Comparison of ENCODE assay signal across 30 mouse cellular contexts in genomic region chr3:146616533-146617283, GRCm38 (mm10). TPM values are rescaled to one million over a fixed set of nuclear protein-coding genes. Genes with fewer than 3 reads are reported as not detected.
A peak's percentile ranks its signal among the peaks of the same experiment; 100 is the strongest.
DNase-seq lines count a peak whose midpoint lies in the region; ATAC-seq and TF ChIP-seq lines count a peak whose summit lies in the region.
"Had no signal": no experiment of that assay in that cellular context is flagged by ENCODE, and none has a peak within 500 bp of the region (broad histone marks: within the 10 kb centered on the region; RNA-seq: fewer than 3 reads in every experiment).

No protein-coding gene starts in this region.

- no peak overlapping the region for H3K4me3 ChIP-seq in liver, postnatal 0 days (ENCODE audit: low read depth, low read length)
- H3K4me3 ChIP-seq in liver, embryonic 12.5 days = no peak overlapping the region
- H3K4me3 ChIP-seq in G1E (ENCODE audit: low read depth, low read length) = no peak overlapping the region; the same call in 1 of the 2 replicates
- H3K4me3 ChIP-seq: embryonic facial prominence, embryonic 12.5 days; intestine, embryonic 15.5 days; kidney, embryonic 15.5 days; limb, embryonic 15.5 days; midbrain, embryonic 15.5 days had no signal

- no peak overlapping the region for H3K4me2 ChIP-seq in liver, postnatal 0 days (ENCODE audit: low read depth, low read length)
- H3K4me2 ChIP-seq in liver, embryonic 12.5 days = no peak overlapping the region
- H3K4me2 ChIP-seq: embryonic facial prominence, embryonic 12.5 days; intestine, embryonic 15.5 days; kidney, embryonic 15.5 days; limb, embryonic 15.5 days; lung, embryonic 14.5 days; midbrain, embryonic 15.5 days had no signal

- H3K4me1 ChIP-seq in liver, postnatal 0 days (ENCODE audit: insufficient read depth) = no peaks in the 10 kb centered on the region
- H3K4me1 ChIP-seq in liver, embryonic 12.5 days = peaks cover 19% of the 10 kb centered on the region
- H3K4me1 ChIP-seq in G1E (ENCODE audit: insufficient read depth, low read depth, low read length) = peaks cover 48% of the 10 kb centered on the region
- H3K4me1 ChIP-seq: embryonic facial prominence, embryonic 12.5 days; intestine, embryonic 15.5 days; kidney, embryonic 15.5 days; limb, embryonic 15.5 days; midbrain, embryonic 15.5 days had no signal

- H3K9ac ChIP-seq in liver, postnatal 0 days (replicated peaks) = no peak overlapping the region
- H3K9ac ChIP-seq in liver, embryonic 12.5 days = no peak overlapping the region
- H3K9ac ChIP-seq: embryonic facial prominence, embryonic 12.5 days; forebrain, postnatal 0 days; intestine, embryonic 15.5 days; kidney, embryonic 15.5 days; limb, embryonic 15.5 days; lung, embryonic 14.5 days; midbrain, embryonic 15.5 days had no signal

- H3K36me3 ChIP-seq in liver, postnatal 0 days (replicated peaks; ENCODE audit: insufficient read depth, low read length) = peaks cover 3% of the 10 kb centered on the region
- no peaks in the 10 kb centered on the region for H3K36me3 ChIP-seq in liver, embryonic 12.5 days
- no peaks in the 10 kb centered on the region for H3K36me3 ChIP-seq in G1E (replicated peaks)
- H3K36me3 ChIP-seq: embryonic facial prominence, embryonic 12.5 days; intestine, embryonic 15.5 days; kidney, embryonic 15.5 days; limb, embryonic 15.5 days; midbrain, embryonic 15.5 days had no signal

- H3K27me3 ChIP-seq in liver, postnatal 0 days (ENCODE audit: insufficient read depth, low read length) = no peaks in the 10 kb centered on the region
- H3K27me3 ChIP-seq in liver, embryonic 12.5 days (replicated peaks) = 0 out of 2 replicates have a peak, but pooled peaks cover 4% of the 10 kb centered on the region
- peaks cover 14% of the 10 kb centered on the region for H3K27me3 ChIP-seq in G1E (ENCODE audit: insufficient read depth, low read length)
- H3K27me3 ChIP-seq: embryonic facial prominence, embryonic 12.5 days; intestine, embryonic 15.5 days; kidney, embryonic 15.5 days; limb, embryonic 15.5 days; midbrain, embryonic 15.5 days had no signal

- TF ChIP-seq EP300 in liver, postnatal 0 days (IDR thresholded peaks at IDR 0.05; ENCODE audit: low read depth) = no peak

- peak; percentile 33; the same call in 1 of the 2 replicates for ATAC-seq in liver, postnatal 0 days
- no peak for ATAC-seq in liver, embryonic 12.5 days
- peak; percentile 29 for ATAC-seq in G1E (ENCODE audit: extremely low read depth, insufficient number of reproducible peaks, low FRiP score, poor library complexity, severe bottlenecking)
- ATAC-seq in common myeloid progenitor, adult 5-6 weeks (replicated peaks; ENCODE audit: low read depth, poor library complexity, severe bottlenecking) = peak; percentile 85
- ATAC-seq: forebrain, postnatal 0 days; hindbrain, embryonic 16.5 days; intestine, embryonic 15.5 days; midbrain, embryonic 15.5 days had no signal

- no peak overlapping the region for H3K27ac ChIP-seq in liver, postnatal 0 days (ENCODE audit: low read depth)
- no peak overlapping the region for H3K27ac ChIP-seq in liver, embryonic 12.5 days
- H3K27ac ChIP-seq: embryonic facial prominence, embryonic 12.5 days; intestine, embryonic 15.5 days; kidney, embryonic 15.5 days; limb, embryonic 15.5 days; midbrain, embryonic 15.5 days had no signal

- WGBS in liver, postnatal 0 days (ENCODE audit: insufficient replicate concordance) = 56% methylated on average over 5 of the region's 5 CpGs
- WGBS in liver, embryonic 12.5 days (ENCODE audit: insufficient replicate concordance) = 62% methylated on average over 5 of the region's 5 CpGs

- no peak for TF ChIP-seq CTCF in liver, postnatal 0 days (IDR thresholded peaks at IDR 0.05; ENCODE audit: low read depth)
- no peak for TF ChIP-seq CTCF in G1E (IDR thresholded peaks at IDR 0.05; ENCODE audit: low read depth, low read length)

- H3K9me3 ChIP-seq in liver, postnatal 0 days (ENCODE audit: low read length) = no peaks in the 10 kb centered on the region
- no peaks in the 10 kb centered on the region for H3K9me3 ChIP-seq in liver, embryonic 12.5 days (replicated peaks)
- no peaks in the 10 kb centered on the region for H3K9me3 ChIP-seq in G1E (replicated peaks)
- H3K9me3 ChIP-seq: embryonic facial prominence, embryonic 12.5 days; intestine, embryonic 15.5 days; kidney, embryonic 15.5 days; limb, embryonic 15.5 days; midbrain, embryonic 15.5 days had no signal

- DNase-seq in liver, postnatal 0 days = no peak
- peak; percentile 6 for DNase-seq in G1E (ENCODE audit: low spot score)
- DNase-seq in monocyte, adult 2 months (ENCODE audit: low read depth in 1 of 2, low spot score in 2 of 2) = peak; percentile 3
- no peak for DNase-seq in embryo, embryonic 9.5 days (ENCODE audit: extremely low spot score)
- DNase-seq in gastrocnemius, postnatal 25 days = no peak
- DNase-seq: adrenal gland, postnatal 25 days; cerebellum, adult 11-12 months; cerebellum, postnatal 10 days; forebrain, postnatal 0 days; gastrocnemius, postnatal 36 days; heart, postnatal 4 days; left cerebral cortex, postnatal 4 days; lung, embryonic 14.5 days; thymus, postnatal 36 days had no signal

RNA-seq across cellular contexts. Expression of gene Dnase2b, which starts 1.3 kb away (rescaled TPM):
- 3.9 and 4.0 TPM in 2 replicates for polyA plus RNA-seq in liver, postnatal 0 days (2015; fragmentation: Nextera tagmentation; extraction: Ambion mirVana)
- 0.23 and 0.24 TPM in 2 replicates for polyA plus RNA-seq in liver, embryonic 12.5 days (2016; fragmentation: Nextera tagmentation; extraction: Ambion mirVana)
- total RNA-seq in G1E (2014; fragmentation: Nextera tagmentation) (not detected in 2 replicates), G1E (2017) (1.4 and 1.6 TPM in 2 replicates)
- polyA plus RNA-seq in G1E (2012) = not detected in 2 replicates
- total RNA-seq in common myeloid progenitor, adult 5-6 weeks (2017) = 0.64 TPM in 1 of 2 replicates, not detected in the other
- total RNA-seq in gastrocnemius, postnatal 25 days (2021) = not detected
- total RNA-seq: adrenal gland, postnatal 25 days; forebrain, postnatal 0 days; gastrocnemius, postnatal 36 days; heart, postnatal 4 days; layer of hippocampus, postnatal 10 days; left cerebral cortex, adult 8-10 months; left cerebral cortex, postnatal 4 days had no signal
- polyA plus RNA-seq: C2C12; embryonic facial prominence, embryonic 12.5 days; forebrain, embryonic 11.5 days; forebrain, postnatal 0 days; heart, embryonic 16.5 days; hindbrain, embryonic 16.5 days; large intestine, adult 2 months; lung, embryonic 14.5 days; midbrain, embryonic 15.5 days; neural tube, embryonic 14.5 days; testis, adult 2 months had no signal

RNA-seq across cellular contexts. Expression of gene 4930503B20Rik, which starts 34.4 kb away (rescaled TPM):
- polyA plus RNA-seq in liver, postnatal 0 days (2015; fragmentation: Nextera tagmentation; extraction: Ambion mirVana) = not detected in 2 replicates
- polyA plus RNA-seq in liver, embryonic 12.5 days (2016; fragmentation: Nextera tagmentation; extraction: Ambion mirVana) = not detected in 2 replicates
- total RNA-seq in G1E (2014; fragmentation: Nextera tagmentation) (not detected in 2 replicates), G1E (2017) (0.44 and 0.52 TPM in 2 replicates)
- not detected in 2 replicates for polyA plus RNA-seq in G1E (2012)
- total RNA-seq in common myeloid progenitor, adult 5-6 weeks (2017) = 0.91 TPM in 1 of 2 replicates, not detected in the other
- not detected for total RNA-seq in gastrocnemius, postnatal 25 days (2021)
- total RNA-seq: forebrain, postnatal 0 days; gastrocnemius, postnatal 36 days; layer of hippocampus, postnatal 10 days; left cerebral cortex, adult 8-10 months had no signal
- polyA plus RNA-seq: C2C12; embryonic facial prominence, embryonic 12.5 days; forebrain, embryonic 11.5 days; hindbrain, embryonic 16.5 days; intestine, embryonic 15.5 days; kidney, embryonic 15.5 days; large intestine, adult 2 months; limb, embryonic 15.5 days; lung, embryonic 14.5 days; midbrain, embryonic 15.5 days; neural tube, embryonic 14.5 days had no signal

RNA-seq across cellular contexts. Expression of gene Uox, which starts 46.5 kb away (rescaled TPM):
- 213 and 245 TPM in 2 replicates for polyA plus RNA-seq in liver, postnatal 0 days (2015; fragmentation: Nextera tagmentation; extraction: Ambion mirVana)
- 0.69 and 0.87 TPM in 2 replicates for polyA plus RNA-seq in liver, embryonic 12.5 days (2016; fragmentation: Nextera tagmentation; extraction: Ambion mirVana)
- total RNA-seq in G1E (2014; fragmentation: Nextera tagmentation) (not detected in 2 replicates), G1E (2017) (0.22 TPM in 1 of 2 replicates, not detected in the other)
- not detected in 2 replicates for polyA plus RNA-seq in G1E (2012)
- total RNA-seq in common myeloid progenitor, adult 5-6 weeks (2017) = not detected in 2 replicates
- total RNA-seq in gastrocnemius, postnatal 25 days (2021) = not detected
- total RNA-seq: adrenal gland, postnatal 25 days; heart, postnatal 4 days had no signal
- polyA plus RNA-seq: C2C12; embryonic facial prominence, embryonic 12.5 days; forebrain, embryonic 11.5 days; hindbrain, embryonic 16.5 days; lung, embryonic 14.5 days; midbrain, embryonic 15.5 days; neural tube, embryonic 14.5 days had no signal

Comparison
In these comparisons a context has a peak if more than half of its experiments do, and no peak if none do; other contexts are left out.
1. DNase-seq: peak in G1E (single experiment) and monocyte, adult 2 months (2 of 2); none in liver, postnatal 0 days (single experiment), embryo, embryonic 9.5 days (single experiment) and gastrocnemius, postnatal 25 days (single experiment).